31 mouse cellular contexts compared by ENCODE assay signal in genomic region chr2:96614121-96614520, GRCm38 (mm10).
"Had no signal": no experiment of that assay in that cellular context is flagged by ENCODE, and none has a peak within 500 bp of the region (broad histone marks: within the 10 kb centered on the region; RNA-seq: fewer than 3 reads in every experiment).

No protein-coding gene starts in this region.

- H3K4me3 ChIP-seq: heart, embryonic 12.5 days; heart, embryonic 13.5 days; heart, embryonic 15.5 days; hindbrain, embryonic 10.5 days; hindbrain, embryonic 12.5 days; hindbrain, embryonic 13.5 days; hindbrain, embryonic 15.5 days; intestine, embryonic 15.5 days; kidney, embryonic 15.5 days; layer of hippocampus, adult 2 months; left cerebral cortex, adult 2 months had no signal

- H3K4me2 ChIP-seq: heart, embryonic 11.5 days; heart, embryonic 12.5 days; heart, embryonic 13.5 days; heart, embryonic 15.5 days; hindbrain, embryonic 12.5 days; hindbrain, embryonic 13.5 days; hindbrain, embryonic 14.5 days; hindbrain, embryonic 15.5 days; intestine, embryonic 15.5 days; kidney, embryonic 15.5 days had no signal

- H3K9ac ChIP-seq: heart, embryonic 12.5 days; heart, embryonic 13.5 days; heart, embryonic 15.5 days; hindbrain, embryonic 12.5 days; hindbrain, embryonic 13.5 days; hindbrain, embryonic 14.5 days; hindbrain, embryonic 15.5 days; intestine, embryonic 15.5 days; kidney, embryonic 15.5 days had no signal

- H3K27me3 ChIP-seq: heart, embryonic 12.5 days; heart, embryonic 13.5 days; heart, embryonic 15.5 days; hindbrain, embryonic 12.5 days; hindbrain, embryonic 13.5 days; hindbrain, embryonic 15.5 days; intestine, embryonic 15.5 days; kidney, embryonic 15.5 days had no signal

- H3K27ac ChIP-seq: heart, embryonic 13.5 days; heart, embryonic 15.5 days; hindbrain, embryonic 10.5 days; hindbrain, embryonic 12.5 days; hindbrain, embryonic 13.5 days; hindbrain, embryonic 14.5 days; hindbrain, embryonic 15.5 days; hindbrain, postnatal 0 days; intestine, embryonic 15.5 days; kidney, embryonic 15.5 days; kidney, postnatal 0 days; layer of hippocampus, adult 2 months; left cerebral cortex, adult 2 months had no signal

- H3K36me3 ChIP-seq: heart, embryonic 12.5 days; heart, embryonic 13.5 days; heart, embryonic 15.5 days; hindbrain, embryonic 10.5 days; hindbrain, embryonic 12.5 days; hindbrain, embryonic 13.5 days; hindbrain, embryonic 15.5 days; intestine, embryonic 15.5 days; kidney, embryonic 15.5 days had no signal

- DNase-seq: heart, postnatal 10 days; heart, postnatal 14 days; heart, postnatal 36 days; heart, postnatal 4 days; kidney, adult 11 months; kidney, adult 18-20 months; kidney, adult 2 months; kidney, adult 8-10 months; kidney, adult 9 months; kidney, postnatal 10 days; kidney, postnatal 14 days; kidney, postnatal 25 days; kidney, postnatal 36 days; kidney, postnatal 4 days; layer of hippocampus, adult 9-11 months; layer of hippocampus, postnatal 36 days had no signal

- H3K4me1 ChIP-seq: heart, embryonic 12.5 days; heart, embryonic 13.5 days; heart, embryonic 15.5 days; hindbrain, embryonic 10.5 days; hindbrain, embryonic 12.5 days; hindbrain, embryonic 13.5 days; hindbrain, embryonic 15.5 days; intestine, embryonic 15.5 days; kidney, embryonic 15.5 days had no signal
